Mouse (Mus musculus): ENCODE results near the gene Gm20721.

GRCm38 (mm10) chr2:174340893-174341580 lies 5.5 kb downstream of the Gm20721 start:
- no peak for TF ChIP-seq CTCF (IDR thresholded peaks at IDR 0.05; ENCODE audit: borderline replicate concordance, insufficient read depth, low read depth, low read length)
- TF ChIP-seq POLR2A (IDR thresholded peaks at IDR 0.05; ENCODE audit: borderline replicate concordance, insufficient read depth, low read length): no peak
